Mouse (Mus musculus) CH12F3 (cell line): ENCODE results near the gene Gcnt3.

Source experiments
- in situ Hi-C: fragments of 300-500 bp; cut with MboI; formaldehyde crosslinking; loops from 2 replicates; pipeline ENCODE4 v1.14.3; 2020; ENCODE audit warnings: low sequenced_read_pairs

The Gcnt3 gene

GRCm38 (mm10) chr9:70009754-70010304 lies 28.1 kb downstream of the Gcnt3 start:
- in situ Hi-C loops, result no loop called here

- in situ Hi-C loops, result no loop called here
Measured at GRCm38 (mm10) chr9:70007506-70008248, 30.2 kb downstream of the Gcnt3 start.

GRCm38 (mm10) chr9:70006984-70007383 lies 30.9 kb downstream of the Gcnt3 start:
- in situ Hi-C loops, result no loop called here

- in situ Hi-C loops, result no loop called here
Measured at GRCm38 (mm10) chr9:70003516-70003915, 34.4 kb downstream of the Gcnt3 start.

- in situ Hi-C loops, result no loop called here
Measured at GRCm38 (mm10) chr9:69999318-69999717, 38.6 kb downstream of the Gcnt3 start.

GRCm38 (mm10) chr9:69994547-69994946 lies 43.3 kb downstream of the Gcnt3 start:
- in situ Hi-C loops, result no loop called here

- in situ Hi-C loops, result no loop called here
Measured at GRCm38 (mm10) chr9:69993479-69993878, 44.4 kb downstream of the Gcnt3 start.

GRCm38 (mm10) chr9:69992841-69993277 lies 45.0 kb downstream of the Gcnt3 start:
- in situ Hi-C loops, result no loop called here

- in situ Hi-C loops, result no loop called here
Measured at GRCm38 (mm10) chr9:69990346-69990745, 47.5 kb downstream of the Gcnt3 start.

- in situ Hi-C loops, result no loop called here
Measured at GRCm38 (mm10) chr9:69989303-69990121, 48.4 kb downstream of the Gcnt3 start, which contains the start of gene Bnip2. Gene Bnip2, plus strand, starts transcription at chr9:69989466.

GRCm38 (mm10) chr9:69988706-69989302 lies 49.1 kb downstream of the Gcnt3 start:
- in situ Hi-C loops, result no loop called here

- in situ Hi-C loops, result no loop called here
Measured at GRCm38 (mm10) chr9:69987579-69987978, 50.3 kb downstream of the Gcnt3 start.

- in situ Hi-C loops, result no loop called here
Measured at GRCm38 (mm10) chr9:69986571-69986970, 51.3 kb downstream of the Gcnt3 start.

GRCm38 (mm10) chr9:69986063-69986462 lies 51.8 kb downstream of the Gcnt3 start:
- in situ Hi-C loops, result no loop called here

- in situ Hi-C loops, result no loop called here
Measured at GRCm38 (mm10) chr9:69985526-69985925, 52.4 kb downstream of the Gcnt3 start.
